Mouse (Mus musculus) embryo, embryonic 10 days (tissue): Measurements from ENCODE around the gene Mettl26.

Experiments
- DNase-seq: peaks from one replicate; pipeline ENCODE4 v3.0.0-alpha.2; 2015; ENCODE audit warnings: low spot score

Gene Mettl26

GRCm38 (mm10) chr17:25886806-25887205 lies 11.9 kb downstream of the Mettl26 start:
- DNase-seq: no peak

GRCm38 (mm10) chr17:25887467-25887866 lies 12.6 kb downstream of the Mettl26 start:
- DNase-seq: no peak

GRCm38 (mm10) chr17:25888837-25889236 lies 14.0 kb downstream of the Mettl26 start:
- DNase-seq: no peak

GRCm38 (mm10) chr17:25893975-25894617 lies 19.2 kb downstream of the Mettl26 start:
- DNase-seq: peak; percentile 89

- DNase-seq: peak; percentile 78
Measured at GRCm38 (mm10) chr17:25895415-25895814, 20.5 kb downstream of the Mettl26 start.

- peak; percentile 22 for DNase-seq
Measured at GRCm38 (mm10) chr17:25895891-25896290, 21.0 kb downstream of the Mettl26 start.

GRCm38 (mm10) chr17:25900193-25900592 lies 25.3 kb downstream of the Mettl26 start:
- DNase-seq: no peak

- no peak for DNase-seq
Measured at GRCm38 (mm10) chr17:25903061-25903460, 28.2 kb downstream of the Mettl26 start.

GRCm38 (mm10) chr17:25907640-25908039 lies 32.8 kb downstream of the Mettl26 start:
- no peak for DNase-seq

GRCm38 (mm10) chr17:25911816-25912215 lies 36.9 kb downstream of the Mettl26 start:
- DNase-seq: no peak

GRCm38 (mm10) chr17:25913186-25913876 lies 38.5 kb downstream of the Mettl26 start:
- DNase-seq: no peak

- no peak for DNase-seq
Measured at GRCm38 (mm10) chr17:25913877-25914275, 39.0 kb downstream of the Mettl26 start.

GRCm38 (mm10) chr17:25914295-25914694 lies 39.4 kb downstream of the Mettl26 start:
- no peak for DNase-seq

- no peak for DNase-seq
Measured at GRCm38 (mm10) chr17:25916931-25917647, 42.2 kb downstream of the Mettl26 start.

- DNase-seq: no peak
Measured at GRCm38 (mm10) chr17:25918037-25918750, 43.3 kb downstream of the Mettl26 start.

- peak; percentile 35 for DNase-seq
Measured at GRCm38 (mm10) chr17:25919144-25919785, 44.4 kb downstream of the Mettl26 start, which contains the start of gene Rab40c. Gene Rab40c, minus strand, starts transcription at chr17:25919727.

- DNase-seq: peak; percentile 100
Measured at GRCm38 (mm10) chr17:25919786-25920642, 45.1 kb downstream of the Mettl26 start.

- DNase-seq: no peak
Measured at GRCm38 (mm10) chr17:25922120-25922519, 47.2 kb downstream of the Mettl26 start.

- no peak for DNase-seq
Measured at GRCm38 (mm10) chr17:25925348-25925747, 50.5 kb downstream of the Mettl26 start.
